Mouse (Mus musculus) midbrain, embryonic 11.5 days (tissue): Measurements from ENCODE around the gene Bmp6. TPM values are rescaled to one million over a fixed set of nuclear protein-coding genes. Genes with fewer than 3 reads are reported as not detected.

Experiments used
- ATAC-seq: fragments of 200-750 bp; cut with Nextera tagmentation; 2 replicates; pipeline ENCODE4 v1.8.0; 2017; ENCODE audit warnings: moderate TSS enrichment, moderate library complexity; ENCODE audit not compliant: low FRiP score
- DNase-seq: peaks from one replicate; pipeline ENCODE4 v3.0.0; 2015; ENCODE audit warnings: low spot score; ENCODE audit errors: missing footprints
- H3K27ac ChIP-seq: fragments of 300-500 bp; sonication (generic); 2 replicates; pipeline ENCODE4 v1.5.1; 2014; ENCODE audit warnings: low read depth, low read length
- H3K27me3 ChIP-seq: fragments of 300-500 bp; sonication (generic); 2 replicates; pipeline ENCODE4 v1.6.1; 2014; ENCODE audit warnings: mild to moderate bottlenecking, low read length, moderate library complexity, mixed read lengths; ENCODE audit not compliant: control insufficient read depth, insufficient read depth
- H3K36me3 ChIP-seq: fragments of 300-500 bp; sonication (generic); 2 replicates; pipeline ENCODE4 v1.6.1; 2014; ENCODE audit warnings: mild to moderate bottlenecking, low read length, moderate library complexity, mixed read lengths; ENCODE audit not compliant: control insufficient read depth, insufficient read depth
- H3K4me1 ChIP-seq: fragments of 300-500 bp; sonication (generic); 2 replicates; pipeline ENCODE4 v1.6.1; 2014; ENCODE audit warnings: low read length; ENCODE audit not compliant: control insufficient read depth, insufficient read depth
- H3K4me2 ChIP-seq: fragments of 300-500 bp; sonication (generic); 2 replicates; pipeline ENCODE4 v1.6.1; 2014; ENCODE audit warnings: mild to moderate bottlenecking, moderate library complexity
- H3K4me3 ChIP-seq: fragments of 300-500 bp; sonication (generic); 2 replicates; pipeline ENCODE4 v1.5.1; 2014; ENCODE audit warnings: low read depth, low read length
- H3K9ac ChIP-seq: fragments of 300-500 bp; sonication (generic); 2 replicates; pipeline ENCODE4 v1.6.1; 2014; ENCODE audit warnings: low read length
- H3K9me3 ChIP-seq: fragments of 300-500 bp; sonication (generic); 2 replicates; pipeline ENCODE4 v1.6.1; 2016; ENCODE audit warnings: low read length; ENCODE audit not compliant: control insufficient read depth
- WGBS: fragments of 180-500 bp; shearing (Covaris S2); extraction: QIAGEN DNeasy Blood & Tissue Kit; methylation state at CpG from one replicate; pipeline ENCODE4 v1.1.7; 2014; 5-methylcytosine and 5-hydroxymethylcytosine counted together
- polyA plus RNA-seq: library from polyadenylated mRNA; unstranded; fragments of >200 nt; fragmentation: Nextera tagmentation; extraction: Ambion mirVana; gene quantifications from 2 replicates; pipeline ENCODE4 v1.2.1, GENCODE M21; 2014

Bmp6 gene
- polyA plus RNA-seq, 1 experiment from 2014 or later = 3.0 TPM

- Histone ChIP-seq H3K9ac (no peak overlapping the region), H3K4me2 (no peak overlapping the region), H3K27ac (no peak overlapping the region), H3K36me3 (no peaks in the 10 kb centered on the region), H3K27me3 (no peaks in the 10 kb centered on the region), H3K4me3 (no peak overlapping the region), H3K4me1 (no peaks in the 10 kb centered on the region), H3K9me3 (no peaks in the 10 kb centered on the region)
- DNase-seq = peak; percentile 44
- no peak for ATAC-seq
- WGBS = 80% methylated on average over 6 of the region's 6 CpGs
These were observed 31.2 kb downstream of the Bmp6 start for GRCm38 (mm10) chr13:38376071-38376470.

- Histone ChIP-seq H3K4me1 (no peaks in the 10 kb centered on the region), H3K9ac (no peak overlapping the region), H3K9me3 (no peaks in the 10 kb centered on the region), H3K27me3 (no peaks in the 10 kb centered on the region), H3K4me3 (no peak overlapping the region), H3K36me3 (no peaks in the 10 kb centered on the region), H3K4me2 (no peak overlapping the region), H3K27ac (no peak overlapping the region)
- 86% methylated on average over 9 of the region's 9 CpGs for WGBS
- no peak for ATAC-seq
- peak; percentile 37 for DNase-seq
These were observed 32.4 kb downstream of the Bmp6 start for GRCm38 (mm10) chr13:38377355-38377754.

GRCm38 (mm10) chr13:38379806-38380205 is 34.9 kb downstream of the Bmp6 start:
- WGBS = 94% methylated on average over 5 of the region's 5 CpGs
- no peak for ATAC-seq

GRCm38 (mm10) chr13:38386035-38386559 is 41.2 kb downstream of the Bmp6 start:
- no peak for DNase-seq
- Histone ChIP-seq H3K27me3 (no peaks in the 10 kb centered on the region), H3K36me3 (no peaks in the 10 kb centered on the region), H3K9me3 (no peaks in the 10 kb centered on the region), H3K4me3 (no peak overlapping the region), H3K27ac (no peak overlapping the region), H3K9ac (no peak overlapping the region), H3K4me1 (no peaks in the 10 kb centered on the region), H3K4me2 (no peak overlapping the region)
- ATAC-seq = no peak
- WGBS = 81% methylated on average over 3 of the region's 3 CpGs

More at GRCm38 (mm10) chr13:38379806-38380205, 34.9 kb downstream of the Bmp6 start:
- Histone ChIP-seq H3K4me1 (no peaks in the 10 kb centered on the region), H3K4me3 (no peak overlapping the region), H3K4me2 (no peak overlapping the region), H3K9ac (no peak overlapping the region), H3K27ac (no peak overlapping the region), H3K27me3 (no peaks in the 10 kb centered on the region), H3K36me3 (no peaks in the 10 kb centered on the region), H3K9me3 (no peaks in the 10 kb centered on the region)
- DNase-seq = no peak

- 94% methylated on average over 4 of the region's 4 CpGs for WGBS
- H3K9me3 ChIP-seq = no peaks in the 10 kb centered on the region
- H3K4me2 ChIP-seq = no peak overlapping the region
- H3K4me3 ChIP-seq = no peak overlapping the region
- DNase-seq (peak; percentile 65), ATAC-seq (no peak)
- H3K9ac ChIP-seq = no peak overlapping the region
- no peak overlapping the region for H3K27ac ChIP-seq
- no peaks in the 10 kb centered on the region for H3K36me3 ChIP-seq
- no peaks in the 10 kb centered on the region for H3K27me3 ChIP-seq
- no peaks in the 10 kb centered on the region for H3K4me1 ChIP-seq
These were observed 42.6 kb downstream of the Bmp6 start for GRCm38 (mm10) chr13:38387453-38388040.

GRCm38 (mm10) chr13:38393444-38393843 is 48.5 kb downstream of the Bmp6 start:
- no peaks in the 10 kb centered on the region for H3K27me3 ChIP-seq
- no peaks in the 10 kb centered on the region for H3K4me1 ChIP-seq
- ATAC-seq (no peak), DNase-seq (no peak)
- H3K9ac ChIP-seq = no peak overlapping the region
- no peaks in the 10 kb centered on the region for H3K36me3 ChIP-seq
- no peaks in the 10 kb centered on the region for H3K9me3 ChIP-seq
- no peak overlapping the region for H3K4me3 ChIP-seq
- 88% methylated on average over 5 of the region's 5 CpGs for WGBS
- no peak overlapping the region for H3K4me2 ChIP-seq
- H3K27ac ChIP-seq = no peak overlapping the region

GRCm38 (mm10) chr13:38395026-38395425 is 50.1 kb downstream of the Bmp6 start:
- Histone ChIP-seq H3K9ac (no peak overlapping the region), H3K4me1 (no peaks in the 10 kb centered on the region), H3K9me3 (no peaks in the 10 kb centered on the region), H3K27me3 (no peaks in the 10 kb centered on the region), H3K4me2 (no peak overlapping the region), H3K36me3 (no peaks in the 10 kb centered on the region), H3K27ac (no peak overlapping the region), H3K4me3 (no peak overlapping the region)
- 89% methylated on average over 4 of the region's 4 CpGs for WGBS
- ATAC-seq (no peak), DNase-seq (no peak)

GRCm38 (mm10) chr13:38397007-38397545 is 52.2 kb downstream of the Bmp6 start:
- Histone ChIP-seq H3K27me3 (no peaks in the 10 kb centered on the region), H3K27ac (no peak overlapping the region), H3K9ac (no peak overlapping the region), H3K4me3 (no peak overlapping the region), H3K4me1 (no peaks in the 10 kb centered on the region), H3K9me3 (no peaks in the 10 kb centered on the region), H3K4me2 (no peak overlapping the region), H3K36me3 (no peaks in the 10 kb centered on the region)
- WGBS = 80% methylated on average over 7 of the region's 7 CpGs
- DNase-seq (no peak), ATAC-seq (no peak)

- Histone ChIP-seq H3K27me3 (no peaks in the 10 kb centered on the region), H3K4me1 (no peaks in the 10 kb centered on the region), H3K9me3 (no peaks in the 10 kb centered on the region), H3K27ac (no peak overlapping the region), H3K4me3 (no peak overlapping the region), H3K9ac (no peak overlapping the region), H3K36me3 (no peaks in the 10 kb centered on the region), H3K4me2 (no peak overlapping the region)
- DNase-seq (no peak), ATAC-seq (no peak)
- WGBS = 81% methylated on average over 6 of the region's 6 CpGs
These were observed 53.8 kb downstream of the Bmp6 start for GRCm38 (mm10) chr13:38398658-38399057.
